Mouse (Mus musculus) neural tube, embryonic 14.5 days (tissue): ENCODE measurements around the gene Btd. TPM values are rescaled to one million over a fixed set of nuclear protein-coding genes. Genes with fewer than 3 reads are reported as not detected.

Experiments
- ATAC-seq: fragments of 200-750 bp; cut with Nextera tagmentation; 2 replicates; pipeline ENCODE4 v1.8.0; 2017; ENCODE audit warnings: low read depth, mild to moderate bottlenecking, moderate TSS enrichment, moderate library complexity
- H3K27ac ChIP-seq: fragments of 300-500 bp; sonication (generic); 2 replicates; pipeline ENCODE4 v1.5.1; 2014; ENCODE audit warnings: low read depth, mild to moderate bottlenecking, control low read depth, low read length, moderate library complexity, mixed read lengths
- H3K27me3 ChIP-seq: fragments of 300-500 bp; sonication (generic); 2 replicates; pipeline ENCODE4 v1.6.1; 2014; ENCODE audit warnings: low read length; ENCODE audit not compliant: control insufficient read depth, insufficient read depth
- H3K36me3 ChIP-seq: fragments of 300-500 bp; sonication (generic); 2 replicates; pipeline ENCODE4 v1.6.1; 2014; ENCODE audit warnings: low read length, mixed read lengths; ENCODE audit not compliant: control insufficient read depth, insufficient read depth
- H3K4me1 ChIP-seq: fragments of 300-500 bp; sonication (generic); 2 replicates; pipeline ENCODE4 v1.6.1; 2014; ENCODE audit warnings: low read length; ENCODE audit not compliant: control insufficient read depth, insufficient read depth
- H3K4me2 ChIP-seq: fragments of 300-500 bp; sonication (generic); 2 replicates; pipeline ENCODE4 v1.6.1; 2014; ENCODE audit warnings: mild to moderate bottlenecking, low read depth, low read length, control low read depth
- H3K4me3 ChIP-seq: fragments of 300-500 bp; sonication (generic); 2 replicates; pipeline ENCODE4 v1.5.1; 2014; ENCODE audit warnings: low read depth, low read length, control low read depth, mixed read lengths
- H3K9ac ChIP-seq: fragments of 300-500 bp; sonication (generic); replicated peaks from 2 replicates; pipeline ENCODE4 v1.6.1; 2014; ENCODE audit warnings: low read depth, mild to moderate bottlenecking, control low read depth, low read length, mixed read lengths
- H3K9me3 ChIP-seq: fragments of 300-500 bp; sonication (generic); 2 replicates; pipeline ENCODE4 v1.6.1; 2016; ENCODE audit warnings: low read length; ENCODE audit not compliant: control insufficient read depth
- WGBS: fragments of 180-500 bp; shearing (Covaris S2); extraction: QIAGEN DNeasy Blood & Tissue Kit; methylation state at CpG from one replicate; pipeline ENCODE4 v1.1.7; 2014; 5-methylcytosine and 5-hydroxymethylcytosine counted together
- polyA plus RNA-seq: library from polyadenylated mRNA; unstranded; fragments of >200 nt; fragmentation: Nextera tagmentation; extraction: Ambion mirVana; gene quantifications from 2 replicates; pipeline ENCODE4 v1.2.1, GENCODE M21; 2014

Btd gene
- polyA plus RNA-seq, 1 experiment from 2014 or later, result 14.4 TPM

DNA sequence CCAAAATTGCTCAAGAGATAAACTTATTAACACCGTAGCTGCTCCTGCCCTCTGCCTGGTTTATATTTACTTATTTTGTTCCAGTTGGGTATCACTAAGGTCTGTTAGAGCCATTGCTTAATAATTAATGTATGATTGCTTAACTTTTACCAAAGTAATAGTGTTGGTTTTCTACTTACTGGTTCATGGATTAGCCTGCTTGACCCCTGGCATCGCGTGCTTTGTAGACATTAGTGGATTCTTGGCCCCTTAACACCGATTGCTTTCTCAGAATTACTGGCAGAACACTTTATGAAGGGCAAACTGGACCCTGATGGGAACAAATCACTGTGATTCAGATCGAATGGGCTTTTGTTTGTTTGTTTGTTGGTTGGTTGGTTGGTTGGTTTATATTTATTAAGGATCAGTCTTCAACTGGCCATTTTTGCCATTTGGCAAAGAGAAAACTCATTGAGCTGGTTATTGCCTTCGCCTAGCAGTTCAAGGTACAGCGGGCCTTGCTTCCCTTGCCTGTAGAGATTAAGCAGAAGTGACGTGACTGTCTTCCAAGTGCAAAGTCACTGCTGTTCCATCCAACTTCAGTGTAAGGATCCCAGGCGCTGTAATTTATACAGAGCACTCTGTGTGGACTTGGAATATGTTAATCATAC, 803 bp downstream of the Btd start:
- ATAC-seq, result no peak
- no peaks in the 10 kb centered on the region for H3K27me3 ChIP-seq
- H3K9ac ChIP-seq, result peak overlapping the region; percentile 63; the same call in 1 of the 2 replicates
- 80% methylated on average over 9 of the region's 9 CpGs for WGBS
- H3K27ac ChIP-seq, result no peak overlapping the region
- H3K4me2 ChIP-seq, result peak overlapping the region; percentile 62
- H3K4me3 ChIP-seq, result peak overlapping the region; percentile 65
- peaks cover 8% of the 10 kb centered on the region; the same call in 1 of the 2 replicates for H3K4me1 ChIP-seq
- no peaks in the 10 kb centered on the region for H3K9me3 ChIP-seq
- no peaks in the 10 kb centered on the region for H3K36me3 ChIP-seq

DNA sequence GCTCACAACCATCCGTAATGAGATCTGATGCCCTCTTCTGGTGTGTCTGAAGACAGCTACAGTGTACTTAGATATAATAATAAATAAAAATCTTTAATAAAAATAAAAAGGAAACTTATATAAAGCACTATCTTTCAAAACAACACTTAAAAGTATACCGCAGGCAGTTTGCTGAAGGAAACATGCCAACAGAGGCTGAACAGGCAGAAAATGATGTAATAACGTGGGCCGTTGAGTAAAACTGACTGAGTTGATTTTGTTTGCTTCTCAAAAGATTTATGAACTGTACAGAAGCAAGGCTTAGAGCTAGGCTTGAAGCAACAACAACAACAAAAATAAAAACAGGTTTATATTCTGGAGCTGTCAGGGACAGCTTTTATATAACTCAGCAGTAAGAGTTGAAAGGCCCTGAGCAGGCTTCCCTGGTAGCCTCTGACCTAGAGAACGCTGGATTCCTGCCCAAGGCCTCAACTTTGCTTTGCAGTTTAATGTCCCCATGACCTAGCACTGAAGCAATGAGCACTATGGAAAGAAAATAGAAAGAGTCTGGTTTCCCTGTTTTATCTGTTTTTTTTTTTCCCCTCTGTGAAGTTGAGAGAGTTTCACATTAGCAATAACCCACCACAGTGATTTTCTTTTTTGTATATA, 3.5 kb downstream of the Btd start:
- Histone ChIP-seq H3K4me2 (no peak overlapping the region), H3K27ac (no peak overlapping the region), H3K27me3 (no peaks in the 10 kb centered on the region), H3K9ac (no peak overlapping the region), H3K36me3 (no peaks in the 10 kb centered on the region), H3K4me3 (no peak overlapping the region), H3K9me3 (no peaks in the 10 kb centered on the region), H3K4me1 (peaks cover 8% of the 10 kb centered on the region; the same call in 1 of the 2 replicates)
- 91% methylated on average over 5 of the region's 5 CpGs for WGBS
- ATAC-seq, result no peak

DNA sequence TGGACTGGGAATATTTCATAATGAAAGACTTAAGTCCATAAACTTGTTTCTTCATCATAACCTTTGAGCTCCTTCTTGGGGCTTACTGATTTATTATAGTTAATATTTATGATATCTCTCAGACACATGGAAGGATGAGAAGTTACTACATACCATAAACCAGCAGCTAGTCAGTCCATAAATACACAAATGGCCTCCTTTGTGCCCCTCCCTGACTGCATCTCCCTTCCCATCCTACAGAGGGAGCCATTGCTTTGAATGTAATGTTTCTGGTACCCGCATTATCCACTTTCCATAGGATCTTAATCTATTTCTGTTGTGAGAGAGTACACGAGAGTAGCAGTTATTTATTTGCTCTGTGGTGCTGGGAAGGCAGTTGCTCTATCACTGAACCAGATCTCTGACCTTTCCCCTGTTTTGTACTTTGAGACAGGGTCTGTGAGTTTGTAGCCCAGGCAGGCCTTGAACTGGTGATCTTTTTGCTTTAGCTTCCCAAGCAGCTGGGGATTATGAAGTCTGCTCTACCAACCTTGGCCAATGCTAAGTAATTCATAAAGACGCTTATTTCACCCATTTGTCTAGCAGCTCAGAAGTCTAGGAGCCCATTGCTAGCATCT, 4.2 kb downstream of the Btd start:
- no peak for ATAC-seq

DNA sequence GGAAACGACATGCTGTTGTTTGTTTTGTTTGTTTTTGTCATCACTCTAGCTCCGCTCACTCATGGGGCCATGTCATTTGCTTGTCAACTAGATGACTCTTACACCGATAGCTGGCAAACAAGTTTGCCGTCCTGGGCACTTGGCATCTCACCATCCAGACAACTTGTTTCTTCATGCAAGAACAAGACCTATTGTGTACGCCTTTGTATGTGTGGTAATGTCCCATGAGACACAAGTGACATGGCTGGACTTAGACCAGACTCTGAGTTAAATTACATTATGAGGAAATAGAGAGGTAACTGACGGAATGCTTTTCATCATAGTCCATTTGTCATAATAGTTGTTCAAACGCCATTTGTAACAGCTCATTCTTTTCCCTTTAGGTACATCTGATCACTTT, 5.1 kb downstream of the Btd start:
- Histone ChIP-seq H3K36me3 (no peaks in the 10 kb centered on the region), H3K9ac (no peak overlapping the region), H3K4me1 (peaks cover 3% of the 10 kb centered on the region; the same call in 1 of the 2 replicates), H3K4me2 (no peak overlapping the region), H3K27me3 (no peaks in the 10 kb centered on the region), H3K27ac (no peak overlapping the region), H3K4me3 (no peak overlapping the region), H3K9me3 (no peaks in the 10 kb centered on the region)
- WGBS, result 91% methylated on average over 7 of the region's 7 CpGs
- no peak for ATAC-seq

More for the DNA sequence above, 4.2 kb downstream of the Btd start:
- Histone ChIP-seq H3K4me1 (peaks cover 7% of the 10 kb centered on the region; the same call in 1 of the 2 replicates), H3K4me2 (no peak overlapping the region), H3K9ac (no peak overlapping the region), H3K9me3 (no peaks in the 10 kb centered on the region), H3K4me3 (no peak overlapping the region), H3K27ac (no peak overlapping the region), H3K36me3 (no peaks in the 10 kb centered on the region), H3K27me3 (no peaks in the 10 kb centered on the region)
- WGBS, result 72% methylated on average over 3 of the region's 3 CpGs

DNA sequence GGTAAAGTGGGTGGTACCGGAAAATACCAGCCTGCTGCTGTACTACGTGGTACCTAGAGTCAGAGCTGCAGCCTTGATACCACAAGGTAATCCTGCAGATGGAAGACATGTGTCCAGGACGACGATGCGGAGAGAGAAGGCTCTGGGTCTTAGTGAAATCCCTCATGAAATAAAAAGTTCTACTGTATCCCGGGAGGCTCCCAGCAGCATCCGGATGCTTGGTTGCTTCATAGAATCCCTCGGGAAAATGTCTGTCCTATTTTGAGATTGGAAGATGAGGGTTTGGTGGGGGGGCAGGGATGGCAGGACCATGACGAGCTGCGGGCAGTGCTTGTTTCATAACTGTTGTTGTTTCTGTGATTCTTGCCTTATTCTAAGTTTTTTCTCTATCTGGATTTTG, 7.2 kb downstream of the Btd start:
- Histone ChIP-seq H3K4me1 (no peaks in the 10 kb centered on the region), H3K27me3 (no peaks in the 10 kb centered on the region), H3K4me2 (no peak overlapping the region), H3K9me3 (no peaks in the 10 kb centered on the region), H3K36me3 (no peaks in the 10 kb centered on the region), H3K4me3 (no peak overlapping the region), H3K9ac (no peak overlapping the region), H3K27ac (no peak overlapping the region)
- 92% methylated on average over 10 of the region's 10 CpGs for WGBS
- no peak for ATAC-seq

DNA sequence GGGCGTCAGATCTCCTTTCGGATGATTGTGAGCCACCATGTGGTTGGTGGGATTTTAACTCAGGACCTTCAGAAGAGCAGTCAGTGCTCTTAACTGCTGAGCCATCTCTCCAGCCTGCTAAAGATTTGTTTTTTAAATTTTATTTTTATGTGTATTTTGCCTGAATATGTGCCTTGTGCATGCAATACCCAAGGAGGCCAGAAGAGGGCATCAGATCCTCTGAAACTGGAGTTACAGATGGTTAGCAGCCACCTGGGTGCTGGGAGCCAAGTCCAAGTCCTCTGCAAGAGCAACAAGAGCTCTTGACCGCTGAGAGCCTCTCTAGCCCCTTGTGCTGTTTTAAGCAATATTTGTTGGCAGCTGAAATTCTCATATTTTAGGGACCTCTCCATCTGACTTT, 9.5 kb downstream of the Btd start:
- 98% methylated on average over 3 of the region's 3 CpGs for WGBS
- no peaks in the 10 kb centered on the region for H3K9me3 ChIP-seq
- no peak overlapping the region for H3K9ac ChIP-seq
- no peaks in the 10 kb centered on the region for H3K27me3 ChIP-seq
- no peak overlapping the region for H3K27ac ChIP-seq
- H3K4me1 ChIP-seq, result no peaks in the 10 kb centered on the region
- H3K4me3 ChIP-seq, result no peak overlapping the region
- no peak overlapping the region for H3K4me2 ChIP-seq
- no peaks in the 10 kb centered on the region for H3K36me3 ChIP-seq
- ATAC-seq, result no peak

DNA sequence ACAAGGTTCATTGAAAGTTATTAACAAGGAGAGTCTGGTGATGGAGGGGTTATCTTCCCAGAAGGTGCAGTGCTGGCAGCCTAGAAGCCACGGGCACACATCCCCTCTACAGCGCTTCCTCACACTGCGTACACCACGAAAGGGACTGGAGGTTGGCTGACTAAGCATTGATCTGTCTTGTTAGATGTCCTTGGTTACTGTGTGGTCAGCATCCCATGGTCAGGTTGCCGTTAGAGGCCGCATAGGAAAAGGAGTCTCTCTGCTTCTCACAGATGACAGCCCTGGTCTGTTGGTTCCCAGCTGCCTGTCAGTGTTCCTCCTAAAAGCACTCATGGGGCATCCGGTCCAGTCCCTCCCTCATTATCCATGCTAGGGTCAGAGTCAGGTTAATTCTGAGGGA, 10.4 kb downstream of the Btd start:
- H3K4me1 ChIP-seq, result no peaks in the 10 kb centered on the region
- ATAC-seq, result no peak
- no peak overlapping the region for H3K4me2 ChIP-seq
- WGBS, result 93% methylated on average over 7 of the region's 7 CpGs
- no peak overlapping the region for H3K4me3 ChIP-seq
- no peaks in the 10 kb centered on the region for H3K9me3 ChIP-seq
- no peaks in the 10 kb centered on the region for H3K27me3 ChIP-seq
- no peak overlapping the region for H3K27ac ChIP-seq
- H3K36me3 ChIP-seq, result no peaks in the 10 kb centered on the region
- H3K9ac ChIP-seq, result no peak overlapping the region

DNA sequence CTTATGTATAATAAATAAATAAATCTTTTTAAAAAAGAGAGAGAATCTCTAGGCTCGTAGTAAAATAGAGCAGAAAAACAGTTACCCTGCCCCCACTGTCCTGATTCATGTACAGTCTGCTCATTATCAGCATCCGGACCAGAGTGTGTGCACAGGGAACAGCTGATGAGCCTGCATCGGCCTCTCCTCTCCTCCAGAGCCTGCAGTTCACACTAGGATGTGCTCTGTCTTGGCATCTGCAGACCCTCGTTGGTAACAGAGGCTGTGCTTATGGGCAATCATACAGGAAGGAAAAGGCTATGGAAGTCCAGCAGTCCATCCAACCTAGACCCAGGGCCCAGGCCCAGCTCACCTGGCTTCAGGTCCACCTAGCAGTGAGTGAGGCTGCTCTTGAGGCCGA, 11.3 kb downstream of the Btd start:
- no peak overlapping the region for H3K4me2 ChIP-seq
- no peaks in the 10 kb centered on the region for H3K4me1 ChIP-seq
- H3K9ac ChIP-seq, result no peak overlapping the region
- H3K36me3 ChIP-seq, result no peaks in the 10 kb centered on the region
- no peak overlapping the region for H3K4me3 ChIP-seq
- H3K27me3 ChIP-seq, result no peaks in the 10 kb centered on the region
- WGBS, result 75% methylated on average over 5 of the region's 5 CpGs
- no peak overlapping the region for H3K27ac ChIP-seq
- ATAC-seq, result no peak
- no peaks in the 10 kb centered on the region for H3K9me3 ChIP-seq

DNA sequence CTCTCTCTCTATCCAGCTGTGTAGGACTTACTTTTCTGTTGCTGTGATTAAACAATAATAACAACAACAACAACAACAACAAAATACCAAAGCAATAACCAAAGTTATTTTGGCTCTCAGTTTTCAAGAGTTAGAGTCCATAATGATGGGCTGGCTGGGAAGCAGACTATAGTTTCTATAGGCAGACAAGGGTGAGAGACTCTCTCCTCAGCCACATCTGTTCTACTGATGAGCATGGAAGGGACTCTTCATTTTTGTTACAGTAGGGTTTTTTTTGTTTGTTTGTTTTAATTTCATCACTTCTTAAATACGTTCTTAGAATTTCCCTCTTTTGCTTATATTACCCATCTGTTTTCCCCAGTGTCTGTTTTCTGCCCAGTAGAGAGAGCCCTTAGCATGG, 11.8 kb downstream of the Btd start:
- Histone ChIP-seq H3K4me3 (no peak overlapping the region), H3K27ac (no peak overlapping the region), H3K9ac (no peak overlapping the region), H3K4me2 (no peak overlapping the region), H3K4me1 (peaks cover 4% of the 10 kb centered on the region; the same call in 1 of the 2 replicates), H3K9me3 (no peaks in the 10 kb centered on the region), H3K27me3 (no peaks in the 10 kb centered on the region), H3K36me3 (no peaks in the 10 kb centered on the region)
- WGBS, result 78% methylated on average over 1 of the region's 1 CpGs
- no peak for ATAC-seq
